Mouse (Mus musculus): ENCODE data around the gene A830018L16Rik. TPM values are rescaled to one million over a fixed set of nuclear protein-coding genes. Genes with fewer than 3 reads are reported as not detected.

Gene A830018L16Rik
- 0.17 and 0.45 TPM in 2 replicates for polyA plus RNA-seq (2016; fragmentation: Nextera tagmentation; extraction: Ambion mirVana)

- WGBS: under 1% methylated on average over 50 of the region's 50 CpGs
- H3K36me3 ChIP-seq: no peaks in the 10 kb centered on the region
- H3K4me3 ChIP-seq: peak within 1 kb of the TSS; percentile 48
- H3K27me3 ChIP-seq (replicated peaks): peaks cover 18% of the 10 kb centered on the region
- H3K4me1 ChIP-seq (replicated peaks): 0 out of 2 replicates have a peak, but pooled peaks cover 3% of the 10 kb centered on the region
- ATAC-seq (ENCODE audit: insufficient number of reproducible peaks, low FRiP score): peak; percentile 90
- no peak within 1 kb of the TSS for H3K27ac ChIP-seq (ENCODE audit: poor library complexity, severe bottlenecking)
- no peaks in the 10 kb centered on the region for H3K9me3 ChIP-seq (replicated peaks)
- H3K4me2 ChIP-seq: peak within 1 kb of the TSS; percentile 87
- H3K9ac ChIP-seq: peak within 1 kb of the TSS; percentile 49
Measured at GRCm38 (mm10) chr1:11413894-11414556, at the start of gene A830018L16Rik. Gene A830018L16Rik (plus strand): TSS chr1:11414105.

GRCm38 (mm10) chr1:11385846-11386245 is 28.1 kb upstream of the A830018L16Rik start:
- H3K27ac ChIP-seq (ENCODE audit: poor library complexity, severe bottlenecking): no peak overlapping the region

GRCm38 (mm10) chr1:11395408-11395807 is 18.5 kb upstream of the A830018L16Rik start:
- Histone ChIP-seq H3K4me3 (no peak overlapping the region), H3K4me1 (replicated peaks) (no peaks in the 10 kb centered on the region), H3K27me3 (replicated peaks) (no peaks in the 10 kb centered on the region), H3K27ac (ENCODE audit: poor library complexity, severe bottlenecking) (no peak overlapping the region), H3K36me3 (no peaks in the 10 kb centered on the region), H3K9ac (no peak overlapping the region), H3K4me2 (no peak overlapping the region), H3K9me3 (replicated peaks) (no peaks in the 10 kb centered on the region)
- ATAC-seq (ENCODE audit: insufficient number of reproducible peaks, low FRiP score): no peak
- 53% methylated on average over 4 of the region's 4 CpGs for WGBS

More at GRCm38 (mm10) chr1:11385846-11386245, 28.1 kb upstream of the A830018L16Rik start:
- H3K27me3 ChIP-seq (replicated peaks): no peaks in the 10 kb centered on the region
- no peak for ATAC-seq (ENCODE audit: insufficient number of reproducible peaks, low FRiP score)
- H3K4me2 ChIP-seq: no peak overlapping the region
- H3K4me1 ChIP-seq (replicated peaks): no peaks in the 10 kb centered on the region
- no peaks in the 10 kb centered on the region for H3K36me3 ChIP-seq
- no peaks in the 10 kb centered on the region for H3K9me3 ChIP-seq (replicated peaks)
- no peak overlapping the region for H3K4me3 ChIP-seq
- no peak overlapping the region for H3K9ac ChIP-seq
- WGBS: 43% methylated on average over 3 of the region's 3 CpGs

DNA sequence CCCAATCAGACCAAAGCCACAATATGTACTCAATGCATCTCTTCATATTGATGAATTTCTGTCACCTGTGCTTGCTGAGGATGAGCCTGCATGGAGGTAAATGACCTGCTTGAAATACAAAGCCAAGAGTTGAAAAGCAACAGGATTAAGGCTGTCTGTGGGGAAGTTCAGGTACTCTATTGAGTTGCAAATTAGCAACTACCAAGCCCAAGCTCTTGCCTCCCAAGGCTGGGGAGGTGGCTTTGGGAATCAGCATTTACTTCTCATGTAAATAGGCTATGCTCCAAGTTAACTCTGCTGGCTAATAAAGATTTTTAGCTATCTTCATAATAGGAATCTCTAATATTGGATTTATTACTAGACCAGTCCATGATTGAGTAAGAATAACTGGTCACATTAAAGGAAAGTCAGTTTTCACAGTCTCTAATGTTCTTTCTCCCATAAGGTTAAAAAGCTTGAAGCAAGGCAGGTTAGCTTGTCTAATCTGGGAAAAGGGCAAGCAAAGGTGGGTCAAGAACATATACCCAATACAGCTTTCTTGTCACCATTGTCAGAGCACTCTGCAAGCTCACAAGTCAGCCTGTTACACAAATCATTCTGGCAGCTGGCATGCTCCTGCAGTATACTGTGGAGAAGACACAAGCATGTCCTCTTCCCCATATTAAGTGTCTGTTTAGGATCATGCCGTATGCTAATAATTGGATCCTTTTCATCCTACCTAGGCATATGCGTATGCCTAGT is 17.7 kb upstream of the A830018L16Rik start:
- H3K27ac ChIP-seq (ENCODE audit: poor library complexity, severe bottlenecking): no peak overlapping the region

GRCm38 (mm10) chr1:11401159-11401558 is 12.7 kb upstream of the A830018L16Rik start:
- no peak for ATAC-seq (ENCODE audit: insufficient number of reproducible peaks, low FRiP score)

More for the DNA sequence above, 17.7 kb upstream of the A830018L16Rik start:
- Histone ChIP-seq H3K36me3 (no peaks in the 10 kb centered on the region), H3K4me3 (no peak overlapping the region), H3K4me1 (replicated peaks) (no peaks in the 10 kb centered on the region), H3K9me3 (replicated peaks) (no peaks in the 10 kb centered on the region), H3K4me2 (no peak overlapping the region), H3K27me3 (replicated peaks) (no peaks in the 10 kb centered on the region), H3K9ac (no peak overlapping the region)
- no peak for ATAC-seq (ENCODE audit: insufficient number of reproducible peaks, low FRiP score)
- 90% methylated on average over 2 of the region's 2 CpGs for WGBS

DNA sequence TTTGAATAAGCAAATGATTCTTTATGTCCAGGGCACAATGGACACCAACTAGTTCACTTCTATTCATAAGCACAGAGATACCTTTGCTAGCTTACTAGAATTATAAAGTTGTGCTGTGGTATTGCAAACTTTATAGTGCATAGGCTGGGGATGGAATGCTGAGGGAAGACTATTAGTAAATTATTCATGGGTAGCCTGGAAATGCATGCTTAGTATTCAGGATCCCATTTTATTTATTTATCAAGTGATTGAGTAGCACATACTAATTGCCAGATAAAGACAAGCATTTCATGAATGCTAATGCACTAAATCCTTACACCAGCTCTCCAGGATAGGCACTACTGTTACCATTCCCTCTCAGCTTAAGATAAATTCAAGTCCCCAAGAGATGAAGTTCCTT is 8.4 kb upstream of the A830018L16Rik start:
- Histone ChIP-seq H3K27ac (ENCODE audit: poor library complexity, severe bottlenecking) (no peak overlapping the region), H3K9ac (no peak overlapping the region), H3K4me1 (replicated peaks) (no peaks in the 10 kb centered on the region), H3K36me3 (no peaks in the 10 kb centered on the region), H3K4me3 (no peak overlapping the region), H3K4me2 (no peak overlapping the region), H3K9me3 (replicated peaks) (no peaks in the 10 kb centered on the region), H3K27me3 (replicated peaks) (no peaks in the 10 kb centered on the region)
- no peak for ATAC-seq (ENCODE audit: insufficient number of reproducible peaks, low FRiP score)

More at GRCm38 (mm10) chr1:11401159-11401558, 12.7 kb upstream of the A830018L16Rik start:
- Histone ChIP-seq H3K4me3 (no peak overlapping the region), H3K27me3 (replicated peaks) (no peaks in the 10 kb centered on the region), H3K4me1 (replicated peaks) (no peaks in the 10 kb centered on the region), H3K4me2 (no peak overlapping the region), H3K36me3 (no peaks in the 10 kb centered on the region), H3K9ac (no peak overlapping the region), H3K27ac (ENCODE audit: poor library complexity, severe bottlenecking) (no peak overlapping the region), H3K9me3 (replicated peaks) (no peaks in the 10 kb centered on the region)
- 14% methylated on average over 2 of the region's 2 CpGs for WGBS

DNA sequence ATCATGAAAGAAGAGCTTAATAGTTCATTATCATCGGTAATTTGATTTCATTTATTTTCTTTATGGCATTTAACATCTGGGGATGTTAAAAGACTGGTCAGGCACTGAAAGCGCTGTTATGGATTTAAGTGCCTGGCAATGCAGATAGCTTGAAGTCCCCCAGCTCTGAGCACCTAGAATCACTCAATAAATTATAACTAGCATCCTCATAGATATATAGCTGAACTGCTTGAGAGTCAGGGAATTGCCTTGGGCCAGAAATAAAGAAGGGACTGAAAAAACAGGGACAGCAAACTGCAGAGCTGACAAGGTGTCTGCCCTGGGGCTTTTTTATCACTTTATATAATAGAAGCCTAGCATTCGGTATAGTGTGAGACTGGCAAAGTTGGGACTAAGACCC is 7.9 kb upstream of the A830018L16Rik start:
- Histone ChIP-seq H3K27ac (ENCODE audit: poor library complexity, severe bottlenecking) (no peak overlapping the region), H3K36me3 (no peaks in the 10 kb centered on the region), H3K27me3 (replicated peaks) (no peaks in the 10 kb centered on the region), H3K9ac (no peak overlapping the region), H3K4me1 (replicated peaks) (no peaks in the 10 kb centered on the region), H3K4me2 (no peak overlapping the region), H3K4me3 (no peak overlapping the region), H3K9me3 (replicated peaks) (no peaks in the 10 kb centered on the region)
- WGBS: 83% methylated on average over 3 of the region's 3 CpGs
- no peak for ATAC-seq (ENCODE audit: insufficient number of reproducible peaks, low FRiP score)

DNA sequence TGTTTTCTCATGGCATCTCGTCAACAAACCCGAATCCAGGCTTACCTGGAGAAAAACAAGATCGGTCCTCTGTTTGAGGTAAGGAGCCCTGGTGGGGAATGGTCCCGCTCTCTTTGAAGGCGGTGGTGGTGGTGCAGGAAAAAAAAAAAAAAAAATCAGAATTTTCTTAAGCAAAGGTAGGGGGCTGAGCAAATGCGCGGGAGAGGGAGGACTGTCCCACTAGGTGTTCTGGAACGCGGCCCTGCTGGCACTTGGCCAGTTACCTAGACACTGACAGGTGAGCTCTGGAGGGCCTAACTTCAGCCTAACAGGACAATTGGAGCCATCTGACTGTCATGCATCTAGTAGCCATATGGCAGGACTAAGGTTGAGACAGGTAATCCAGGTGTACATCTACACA is 655 bp downstream of the A830018L16Rik start:
- Histone ChIP-seq H3K36me3 (no peaks in the 10 kb centered on the region), H3K4me3 (peak overlapping the region; percentile 48), H3K4me2 (peak overlapping the region; percentile 87), H3K4me1 (replicated peaks) (0 out of 2 replicates have a peak, but pooled peaks cover 3% of the 10 kb centered on the region), H3K27ac (ENCODE audit: poor library complexity, severe bottlenecking) (no peak overlapping the region), H3K9ac (peak overlapping the region; percentile 49), H3K27me3 (replicated peaks) (peaks cover 18% of the 10 kb centered on the region), H3K9me3 (replicated peaks) (no peaks in the 10 kb centered on the region)
- 3% methylated on average over 9 of the region's 9 CpGs for WGBS
- peak; percentile 18; the same call in 1 of the 2 replicates for ATAC-seq (ENCODE audit: insufficient number of reproducible peaks, low FRiP score)

DNA sequence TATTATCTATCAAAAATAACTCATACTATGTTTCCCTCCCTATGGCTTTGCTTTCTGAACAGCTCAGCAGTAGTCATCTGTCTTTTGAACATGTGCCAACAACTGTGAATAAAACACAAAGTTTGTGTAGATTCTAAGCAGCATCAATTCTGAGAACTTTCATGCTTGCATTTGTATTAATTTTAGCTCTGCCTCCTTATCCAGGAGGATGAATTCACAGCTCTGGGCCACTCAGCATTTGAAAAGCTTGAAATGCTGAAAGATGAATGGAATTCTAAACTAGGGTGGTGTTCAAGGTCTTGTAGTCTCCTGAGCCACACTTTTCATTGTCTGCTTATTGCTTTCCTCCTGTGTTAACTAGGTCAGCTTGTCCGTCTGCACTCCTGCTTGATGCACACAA is 13.4 kb downstream of the A830018L16Rik start:
- H3K27me3 ChIP-seq (replicated peaks): no peaks in the 10 kb centered on the region
- no peak overlapping the region for H3K4me2 ChIP-seq
- no peaks in the 10 kb centered on the region for H3K4me1 ChIP-seq (replicated peaks)
- no peaks in the 10 kb centered on the region for H3K36me3 ChIP-seq
- no peak overlapping the region for H3K9ac ChIP-seq
- H3K27ac ChIP-seq (ENCODE audit: poor library complexity, severe bottlenecking): no peak overlapping the region
- no peak overlapping the region for H3K4me3 ChIP-seq
- no peaks in the 10 kb centered on the region for H3K9me3 ChIP-seq (replicated peaks)
- ATAC-seq (ENCODE audit: insufficient number of reproducible peaks, low FRiP score): no peak
- WGBS: 79% methylated on average over 1 of the region's 1 CpGs

GRCm38 (mm10) chr1:11458353-11458752 is 44.4 kb downstream of the A830018L16Rik start:
- Histone ChIP-seq H3K27me3 (replicated peaks) (no peaks in the 10 kb centered on the region), H3K27ac (ENCODE audit: poor library complexity, severe bottlenecking) (no peak overlapping the region), H3K9ac (no peak overlapping the region), H3K4me1 (replicated peaks) (no peaks in the 10 kb centered on the region), H3K9me3 (replicated peaks) (no peaks in the 10 kb centered on the region), H3K36me3 (no peaks in the 10 kb centered on the region), H3K4me3 (no peak overlapping the region), H3K4me2 (no peak overlapping the region)
- no peak for ATAC-seq (ENCODE audit: insufficient number of reproducible peaks, low FRiP score)
- WGBS: 64% methylated on average over 1 of the region's 1 CpGs

DNA sequence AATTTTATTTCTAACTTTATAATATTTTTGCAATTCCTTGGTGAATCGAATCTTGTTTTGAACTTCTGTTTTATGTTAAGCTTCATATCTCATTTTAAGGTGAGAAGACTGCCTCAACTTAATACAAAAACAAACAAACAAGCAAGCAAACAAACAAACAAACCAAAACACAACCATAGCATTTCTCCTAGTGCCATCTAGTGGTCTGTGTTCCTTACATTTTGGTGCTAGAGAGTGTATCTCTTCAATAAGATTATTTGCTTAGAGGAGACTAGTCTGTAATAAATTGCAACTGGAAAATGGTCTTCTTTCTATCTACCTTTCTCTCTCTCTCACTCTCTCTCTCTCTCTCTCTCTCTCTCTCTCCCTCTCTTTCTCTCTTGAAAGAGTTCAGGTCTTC is 52.4 kb downstream of the A830018L16Rik start:
- H3K4me2 ChIP-seq: no peak overlapping the region
- no peak overlapping the region for H3K4me3 ChIP-seq

More for the DNA sequence above, 52.4 kb downstream of the A830018L16Rik start:
- 49% methylated on average over 1 of the region's 1 CpGs for WGBS
- Histone ChIP-seq H3K9me3 (replicated peaks) (no peaks in the 10 kb centered on the region), H3K36me3 (no peaks in the 10 kb centered on the region), H3K27me3 (replicated peaks) (no peaks in the 10 kb centered on the region), H3K9ac (no peak overlapping the region), H3K4me1 (replicated peaks) (no peaks in the 10 kb centered on the region), H3K27ac (ENCODE audit: poor library complexity, severe bottlenecking) (no peak overlapping the region)
- no peak for ATAC-seq (ENCODE audit: insufficient number of reproducible peaks, low FRiP score)
